Mouse (Mus musculus) megakaryocyte, embryonic 14.5 days (primary cell): ENCODE results near the gene Tgif1. TPM values are rescaled to one million over a fixed set of nuclear protein-coding genes. Genes with fewer than 3 reads are reported as not detected.

Source experiments
- H3K27me3 ChIP-seq: replicated peaks from 2 replicates; pipeline ENCODE3; 2012; ENCODE audit warnings: inconsistent platforms
- H3K36me3 ChIP-seq: replicated peaks from 2 replicates; pipeline ENCODE3; 2012; ENCODE audit warnings: low read length, inconsistent platforms, mixed read lengths
- H3K4me1 ChIP-seq: 2 replicates; pipeline ENCODE4 v1.6.1; 2012; ENCODE audit warnings: inconsistent platforms
- H3K4me3 ChIP-seq: replicated peaks from 2 replicates; pipeline ENCODE3; 2012; ENCODE audit warnings: moderate library complexity, mild to moderate bottlenecking, inconsistent platforms
- H3K9me3 ChIP-seq: 2 replicates; pipeline ENCODE4 v1.6.1; 2012; ENCODE audit warnings: inconsistent platforms
- FLI1 ChIP-seq: IDR thresholded peaks from 2 replicates; pipeline ENCODE4 v1.6.1; 2012; ENCODE audit warnings: low read length, inconsistent platforms, mixed read lengths
- GATA1 ChIP-seq: IDR thresholded peaks from 3 replicates; pipeline ENCODE4 v1.6.1; 2012; ENCODE audit warnings: mixed read lengths, low read length, inconsistent platforms, borderline replicate concordance
- polyA plus RNA-seq: library from polyadenylated mRNA; stranded (reverse); fragments of >175 nt; gene quantifications from 2 replicates; pipeline ENCODE4 v1.2.3, GENCODE M21; 2012; ENCODE audit warnings: low replicate concordance; ENCODE audit not compliant: insufficient read depth

Gene Tgif1
- polyA plus RNA-seq, 1 experiment: 4.9 TPM

DNA sequence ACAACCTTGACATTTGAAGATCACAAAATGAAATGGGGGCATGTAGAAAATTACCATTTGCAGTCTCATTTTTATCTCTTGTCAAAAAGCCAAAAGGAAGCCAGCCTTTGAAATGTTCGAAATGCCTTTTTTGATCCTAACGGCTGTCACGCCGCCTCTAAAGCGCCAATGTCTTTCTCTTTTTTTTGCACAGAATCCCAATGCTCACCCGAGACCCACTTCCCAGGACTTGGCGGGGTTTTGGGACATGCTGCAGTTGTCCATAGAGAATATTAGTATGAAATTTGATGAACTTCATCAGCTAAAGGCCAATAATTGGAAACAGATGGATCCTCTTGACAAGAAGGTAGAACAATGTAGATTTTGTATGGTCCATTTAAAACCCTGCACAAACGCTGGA is 38.3 kb downstream of the Tgif1 start:
- H3K36me3 ChIP-seq: no peaks in the 10 kb centered on the region
- H3K27me3 ChIP-seq: peaks cover 34% of the 10 kb centered on the region
- H3K4me3 ChIP-seq: no peak overlapping the region
- no peaks in the 10 kb centered on the region for H3K9me3 ChIP-seq
- no peak for TF ChIP-seq FLI1
- no peak for TF ChIP-seq GATA1
- H3K4me1 ChIP-seq: peaks cover 7% of the 10 kb centered on the region; the same call in 1 of the 2 replicates

DNA sequence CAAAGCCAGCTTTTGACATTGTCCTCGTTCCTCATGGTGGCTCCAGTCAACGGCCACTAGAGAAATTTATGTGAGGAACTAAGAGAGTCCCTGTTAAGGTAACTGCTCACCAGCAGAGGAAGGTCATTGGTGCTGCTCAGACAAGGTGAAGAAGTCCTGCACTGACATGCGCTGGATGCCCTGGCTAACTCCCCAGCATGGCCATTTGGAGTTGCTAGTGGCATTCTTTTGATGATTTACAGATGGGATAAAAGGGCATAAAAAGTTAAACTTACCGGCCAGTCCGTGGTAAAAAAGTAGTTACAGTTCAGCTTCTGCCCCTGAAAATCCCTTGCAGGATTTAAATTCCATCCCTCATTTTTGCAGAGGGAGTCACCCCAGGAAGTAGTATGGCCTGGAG is 42.6 kb downstream of the Tgif1 start:
- Histone ChIP-seq H3K36me3 (no peaks in the 10 kb centered on the region), H3K4me1 (no peaks in the 10 kb centered on the region), H3K4me3 (no peak overlapping the region), H3K27me3 (peaks cover 4% of the 10 kb centered on the region), H3K9me3 (peaks cover 2% of the 10 kb centered on the region; the same call in 1 of the 2 replicates)
- TF ChIP-seq FLI1 (no peak), GATA1 (no peak)

DNA sequence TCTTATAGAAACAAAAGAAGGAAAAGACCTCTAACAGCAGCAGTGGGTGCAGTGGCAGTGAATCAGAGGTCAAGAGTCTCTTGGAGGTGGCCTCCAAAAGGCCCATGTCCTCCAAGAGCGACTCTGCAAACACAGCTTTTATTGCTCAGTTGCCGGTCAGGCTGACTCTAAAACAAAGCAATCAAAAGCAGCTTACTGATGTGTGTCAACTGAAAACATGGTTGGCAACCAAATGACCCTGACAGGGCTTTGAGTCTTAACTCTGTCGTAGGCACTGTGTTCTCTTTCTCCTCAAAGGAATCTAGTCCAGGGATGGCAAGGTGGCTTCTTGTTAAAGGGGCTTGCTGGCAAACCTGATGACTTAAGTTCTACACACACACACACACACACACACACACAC is 43.6 kb downstream of the Tgif1 start:
- Histone ChIP-seq H3K36me3 (no peaks in the 10 kb centered on the region), H3K27me3 (peaks cover 2% of the 10 kb centered on the region)
- TF ChIP-seq GATA1: no peak
- TF ChIP-seq FLI1: no peak

DNA sequence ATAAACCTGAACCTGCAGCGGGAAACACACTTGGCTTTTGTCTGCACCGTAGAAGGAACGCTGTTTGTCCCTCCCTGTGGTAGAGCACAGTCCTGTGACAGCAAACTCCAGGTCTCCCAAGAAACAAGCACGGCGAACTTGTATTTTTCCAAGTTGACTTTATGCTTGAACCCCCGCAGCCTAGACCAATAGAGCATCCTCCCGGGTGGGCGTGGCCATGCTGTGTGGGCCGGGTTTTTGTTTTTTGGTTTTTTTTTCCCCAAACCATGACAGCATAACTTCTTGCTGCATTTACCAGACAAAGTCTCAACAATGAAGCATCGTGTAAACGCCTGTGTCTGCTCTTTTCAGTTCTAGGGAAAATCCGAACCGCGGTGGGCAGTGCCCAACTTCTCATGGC is 44.5 kb downstream of the Tgif1 start:
- H3K4me1 ChIP-seq: no peaks in the 10 kb centered on the region
- TF ChIP-seq FLI1: no peak
- no peak for TF ChIP-seq GATA1
- no peak overlapping the region for H3K4me3 ChIP-seq
- H3K27me3 ChIP-seq: peaks cover 2% of the 10 kb centered on the region
- H3K9me3 ChIP-seq: peaks cover 7% of the 10 kb centered on the region
- no peaks in the 10 kb centered on the region for H3K36me3 ChIP-seq

More for the DNA sequence above, 43.6 kb downstream of the Tgif1 start:
- no peaks in the 10 kb centered on the region for H3K4me1 ChIP-seq
- no peak overlapping the region for H3K4me3 ChIP-seq
- H3K9me3 ChIP-seq: peaks cover 5% of the 10 kb centered on the region

DNA sequence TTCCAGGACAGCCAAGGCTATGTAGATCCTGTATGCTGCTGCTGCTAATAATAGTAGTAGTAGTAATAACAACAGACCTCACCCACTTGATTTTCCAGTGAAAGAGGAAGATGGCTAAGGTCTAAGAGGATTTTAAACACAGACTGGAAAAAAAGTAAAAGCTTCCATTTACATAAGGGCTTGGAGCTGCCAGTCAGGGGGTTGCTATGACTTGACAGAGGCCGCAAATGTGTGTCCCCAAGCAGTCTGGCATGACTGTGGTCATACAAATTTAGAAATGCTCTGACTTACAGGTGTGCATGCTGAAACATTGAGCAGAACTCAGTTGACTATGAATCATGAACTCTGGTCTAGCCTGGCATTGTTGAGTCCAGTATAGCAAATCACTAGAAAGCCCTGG is 45.5 kb downstream of the Tgif1 start:
- Histone ChIP-seq H3K9me3 (peaks cover 9% of the 10 kb centered on the region), H3K36me3 (no peaks in the 10 kb centered on the region), H3K4me3 (no peak overlapping the region), H3K27me3 (peaks cover 2% of the 10 kb centered on the region), H3K4me1 (no peaks in the 10 kb centered on the region)
- no peak for TF ChIP-seq FLI1
- TF ChIP-seq GATA1: no peak

DNA sequence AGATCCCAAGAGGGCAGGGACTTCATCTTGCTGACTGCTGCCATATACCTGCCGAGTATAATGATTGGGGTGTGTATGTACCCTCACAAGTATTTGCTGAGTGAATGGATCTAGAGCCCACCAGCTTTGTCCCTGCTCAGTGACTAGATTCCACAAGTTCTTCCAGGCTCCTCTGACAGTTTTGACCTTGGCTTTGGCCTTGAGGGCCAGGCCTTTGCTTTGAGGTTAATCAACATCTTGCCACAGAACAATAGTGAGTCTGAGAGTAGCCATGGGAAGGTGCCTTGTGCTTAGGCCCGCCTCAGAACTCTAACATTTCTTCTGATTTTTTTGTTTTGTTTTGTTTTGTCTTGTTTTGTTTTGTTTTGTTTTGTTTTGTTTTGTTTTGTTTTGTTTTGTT is 46.7 kb downstream of the Tgif1 start:
- peaks cover 2% of the 10 kb centered on the region for H3K27me3 ChIP-seq
- no peaks in the 10 kb centered on the region for H3K4me1 ChIP-seq
- no peaks in the 10 kb centered on the region for H3K36me3 ChIP-seq
- H3K4me3 ChIP-seq: no peak overlapping the region
- TF ChIP-seq FLI1 (no peak), GATA1 (no peak)
- peaks cover 13% of the 10 kb centered on the region for H3K9me3 ChIP-seq

DNA sequence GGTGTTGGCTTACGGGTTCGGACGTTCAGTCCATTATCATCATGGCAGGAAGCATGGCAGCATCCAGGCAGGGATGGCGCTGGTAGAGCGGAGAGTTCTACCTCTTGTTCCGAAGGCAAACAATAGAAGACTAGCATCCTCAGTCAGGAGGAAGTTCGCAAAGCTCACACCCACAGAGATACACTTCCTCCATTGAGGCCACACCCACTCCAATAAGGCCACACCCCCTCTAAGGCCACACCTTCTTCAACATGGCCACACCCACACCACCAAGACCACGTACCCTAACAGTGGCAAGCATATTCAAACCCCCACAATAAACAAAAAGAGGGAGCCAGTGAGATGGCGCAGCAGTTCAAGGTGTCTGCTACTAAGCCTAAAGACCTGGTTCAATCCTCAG is 47.5 kb downstream of the Tgif1 start:
- TF ChIP-seq GATA1: no peak
- no peak for TF ChIP-seq FLI1
- no peak overlapping the region for H3K4me3 ChIP-seq

DNA sequence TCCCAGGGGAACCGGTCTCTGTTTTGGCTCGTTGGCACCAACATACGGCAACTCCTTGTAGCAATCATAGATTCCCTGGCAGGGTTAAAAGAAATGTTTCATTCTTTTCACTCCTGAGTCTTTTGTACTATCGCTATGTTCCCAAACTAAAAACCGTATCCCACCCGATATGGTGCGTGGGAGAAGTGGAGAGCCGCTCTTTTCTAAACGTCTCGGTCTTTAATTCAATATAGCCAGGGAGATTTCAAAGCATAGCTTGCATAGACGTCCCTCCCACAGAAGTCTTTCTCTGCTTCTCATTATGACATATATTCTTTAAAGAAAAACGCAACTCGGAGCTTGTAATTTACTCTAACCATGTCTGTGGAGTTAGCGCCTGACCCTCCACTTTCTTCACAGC is 51.3 kb downstream of the Tgif1 start:
- Histone ChIP-seq H3K4me3 (no peak overlapping the region), H3K27me3 (no peaks in the 10 kb centered on the region), H3K36me3 (no peaks in the 10 kb centered on the region), H3K9me3 (peaks cover 13% of the 10 kb centered on the region), H3K4me1 (no peaks in the 10 kb centered on the region)
- TF ChIP-seq GATA1 (no peak), FLI1 (no peak)

More for the DNA sequence above, 47.5 kb downstream of the Tgif1 start:
- no peaks in the 10 kb centered on the region for H3K36me3 ChIP-seq
- H3K27me3 ChIP-seq: peaks cover 2% of the 10 kb centered on the region
- peaks cover 13% of the 10 kb centered on the region for H3K9me3 ChIP-seq
- H3K4me1 ChIP-seq: no peaks in the 10 kb centered on the region

DNA sequence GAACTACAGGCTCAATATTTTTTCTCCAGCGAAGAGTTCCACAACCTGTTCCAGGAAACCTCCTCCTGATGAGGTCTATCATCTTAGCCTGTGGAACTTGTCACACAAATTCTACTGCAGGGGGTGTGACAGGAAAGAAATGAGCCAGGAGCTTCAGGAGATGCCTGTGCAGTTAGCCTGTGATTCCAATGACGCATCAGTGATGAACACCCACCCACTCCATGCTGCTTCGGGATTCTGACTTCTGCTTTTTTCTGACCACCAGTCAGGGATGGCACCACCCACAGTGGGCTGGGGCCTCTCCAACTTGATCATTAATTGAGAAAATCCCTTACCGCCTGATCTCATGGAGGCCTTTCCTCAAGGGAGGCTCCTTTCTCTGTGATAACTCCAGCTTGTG is 54.1 kb downstream of the Tgif1 start:
- Histone ChIP-seq H3K36me3 (no peaks in the 10 kb centered on the region), H3K4me3 (no peak overlapping the region), H3K9me3 (peaks cover 6% of the 10 kb centered on the region; the same call in 1 of the 2 replicates), H3K4me1 (no peaks in the 10 kb centered on the region), H3K27me3 (peaks cover 5% of the 10 kb centered on the region)
- TF ChIP-seq GATA1 (no peak), FLI1 (no peak)

DNA sequence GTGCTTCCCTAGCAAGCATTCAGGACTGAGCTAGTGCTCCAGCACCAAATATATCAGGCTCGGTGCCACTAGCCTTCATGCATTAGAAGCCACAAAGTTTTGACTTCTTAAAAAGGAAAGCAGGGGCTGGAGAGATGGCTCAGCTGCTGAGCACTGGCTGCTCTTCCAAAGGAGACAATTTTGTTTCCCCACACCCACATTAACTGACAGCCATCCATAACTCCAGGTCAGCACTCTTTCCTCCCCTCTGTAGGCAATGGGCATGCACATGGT is 55.6 kb downstream of the Tgif1 start:
- no peaks in the 10 kb centered on the region for H3K36me3 ChIP-seq
- no peak for TF ChIP-seq FLI1
- TF ChIP-seq GATA1: no peak

More for the DNA sequence above, 55.6 kb downstream of the Tgif1 start:
- Histone ChIP-seq H3K9me3 (0 out of 2 replicates have a peak, but pooled peaks cover 4% of the 10 kb centered on the region), H3K4me1 (no peaks in the 10 kb centered on the region), H3K27me3 (peaks cover 6% of the 10 kb centered on the region), H3K4me3 (no peak overlapping the region)
